Mouse (Mus musculus): ENCODE measurements around the gene Mef2b.

- TF ChIP-seq POLR2A (IDR thresholded peaks at IDR 0.05; ENCODE audit: low read depth, low read length): no peak
- TF ChIP-seq CTCF (conservative IDR thresholded peaks at IDR 0.05; ENCODE audit: insufficient read depth, insufficient read length, low read depth, low read length): no peak
Measured at GRCm38 (mm10) chr8:70170748-70171147, 31.2 kb downstream of the Mef2b start.
